Mouse (Mus musculus): Measurements from ENCODE around the gene Itgad. TPM values are rescaled to one million over a fixed set of nuclear protein-coding genes. Genes with fewer than 3 reads are reported as not detected.

The Itgad gene
- polyA plus RNA-seq (2015; fragmentation: Nextera tagmentation; extraction: Ambion mirVana), result not detected in 2 replicates

GRCm38 (mm10) chr7:128154076-128154475 is at the start of gene Itgad:
Gene Itgad, plus strand, starts transcription at chr7:128154376.
- Histone ChIP-seq H3K4me1 (replicated peaks; ENCODE audit: control insufficient read depth, insufficient read depth, low read length) (no peaks in the 10 kb centered on the region), H3K36me3 (ENCODE audit: control insufficient read depth, insufficient read depth) (no peaks in the 10 kb centered on the region), H3K9ac (replicated peaks; ENCODE audit: low read depth, low read length) (no peak within 1 kb of the TSS), H3K4me3 (replicated peaks; ENCODE audit: low read length) (no peak within 1 kb of the TSS), H3K27me3 (replicated peaks; ENCODE audit: control insufficient read depth, insufficient read depth, low read length) (no peaks in the 10 kb centered on the region), H3K27ac (ENCODE audit: low read length) (no peak within 1 kb of the TSS), H3K9me3 (ENCODE audit: control insufficient read depth, low read length) (no peaks in the 10 kb centered on the region), H3K4me2 (ENCODE audit: low read length) (no peak within 1 kb of the TSS)
- ATAC-seq, result no peak
- 91% methylated on average over 21 of the region's 21 CpGs for WGBS

GRCm38 (mm10) chr7:128105246-128105645 is 48.9 kb upstream of the Itgad start:
- no peak for ATAC-seq
- WGBS, result 54% methylated on average over 4 of the region's 4 CpGs
- no peak overlapping the region for H3K4me3 ChIP-seq (replicated peaks; ENCODE audit: low read length)
- H3K4me2 ChIP-seq (ENCODE audit: low read length), result no peak overlapping the region
- H3K27me3 ChIP-seq (replicated peaks; ENCODE audit: control insufficient read depth, insufficient read depth, low read length), result no peaks in the 10 kb centered on the region
- H3K4me1 ChIP-seq (replicated peaks; ENCODE audit: control insufficient read depth, insufficient read depth, low read length), result 0 out of 2 replicates have a peak, but pooled peaks cover 2% of the 10 kb centered on the region
- H3K36me3 ChIP-seq (ENCODE audit: control insufficient read depth, insufficient read depth), result no peaks in the 10 kb centered on the region
- no peak overlapping the region for H3K9ac ChIP-seq (replicated peaks; ENCODE audit: low read depth, low read length)
- H3K9me3 ChIP-seq (ENCODE audit: control insufficient read depth, low read length), result no peaks in the 10 kb centered on the region
- H3K27ac ChIP-seq (ENCODE audit: low read length), result no peak overlapping the region

DNA sequence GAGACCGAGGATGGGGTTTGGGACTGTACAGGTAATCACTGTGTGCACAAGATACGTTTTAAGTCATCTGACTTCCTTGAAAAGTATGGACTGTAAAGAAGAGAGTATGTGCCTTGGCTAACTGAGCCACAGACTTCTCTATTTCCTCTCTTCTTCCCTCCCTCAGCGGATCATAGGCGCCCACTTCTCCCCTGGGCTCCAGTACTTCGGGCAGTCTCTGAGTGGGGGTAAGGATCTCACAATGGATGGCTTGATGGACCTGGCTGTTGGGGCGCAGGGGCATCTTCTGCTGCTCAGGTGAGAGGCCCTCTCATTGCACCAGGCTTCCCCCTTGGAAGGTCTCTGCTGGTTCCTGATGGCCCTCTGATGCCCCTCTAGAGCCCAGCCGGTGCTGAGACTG is 46.7 kb upstream of the Itgad start:
- H3K27me3 ChIP-seq (replicated peaks; ENCODE audit: control insufficient read depth, insufficient read depth, low read length), result no peaks in the 10 kb centered on the region
- no peak overlapping the region for H3K4me3 ChIP-seq (replicated peaks; ENCODE audit: low read length)
- 0 out of 2 replicates have a peak, but pooled peaks cover 2% of the 10 kb centered on the region for H3K4me1 ChIP-seq (replicated peaks; ENCODE audit: control insufficient read depth, insufficient read depth, low read length)
- 94% methylated on average over 7 of the region's 7 CpGs for WGBS
- no peaks in the 10 kb centered on the region for H3K36me3 ChIP-seq (ENCODE audit: control insufficient read depth, insufficient read depth)
- no peaks in the 10 kb centered on the region for H3K9me3 ChIP-seq (ENCODE audit: control insufficient read depth, low read length)
- H3K4me2 ChIP-seq (ENCODE audit: low read length), result no peak overlapping the region
- H3K27ac ChIP-seq (ENCODE audit: low read length), result no peak overlapping the region
- ATAC-seq, result no peak
- no peak overlapping the region for H3K9ac ChIP-seq (replicated peaks; ENCODE audit: low read depth, low read length)

- H3K27ac ChIP-seq (ENCODE audit: low read length), result no peak overlapping the region
- H3K36me3 ChIP-seq (ENCODE audit: control insufficient read depth, insufficient read depth), result no peaks in the 10 kb centered on the region
- no peak for ATAC-seq
- H3K9ac ChIP-seq (replicated peaks; ENCODE audit: low read depth, low read length), result no peak overlapping the region
- 0 out of 2 replicates have a peak, but pooled peaks cover under 1% of the 10 kb centered on the region for H3K4me1 ChIP-seq (replicated peaks; ENCODE audit: control insufficient read depth, insufficient read depth, low read length)
- no peak overlapping the region for H3K4me3 ChIP-seq (replicated peaks; ENCODE audit: low read length)
- WGBS, result 77% methylated on average over 2 of the region's 2 CpGs
- no peaks in the 10 kb centered on the region for H3K27me3 ChIP-seq (replicated peaks; ENCODE audit: control insufficient read depth, insufficient read depth, low read length)
- no peak overlapping the region for H3K4me2 ChIP-seq (ENCODE audit: low read length)
- no peaks in the 10 kb centered on the region for H3K9me3 ChIP-seq (ENCODE audit: control insufficient read depth, low read length)
Observed at GRCm38 (mm10) chr7:128110314-128110713, 43.9 kb upstream of the Itgad start.

DNA sequence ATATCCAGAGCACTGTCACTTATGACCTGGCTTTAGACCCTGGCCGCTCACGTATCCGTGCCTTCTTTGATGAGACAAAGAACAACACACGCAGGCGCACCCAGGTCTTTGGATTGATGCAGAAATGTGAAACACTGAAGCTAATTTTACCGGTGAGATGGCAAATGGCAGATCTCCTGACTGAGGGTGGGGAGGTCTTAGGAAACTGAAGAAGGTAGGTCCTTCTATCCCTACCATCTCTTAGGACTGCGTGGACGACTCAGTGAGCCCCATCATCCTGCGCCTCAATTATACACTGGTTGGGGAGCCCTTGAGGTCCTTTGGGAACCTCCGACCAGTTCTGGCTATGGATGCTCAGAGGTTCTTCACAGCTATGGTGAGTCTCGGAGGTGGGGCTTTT is 42.0 kb upstream of the Itgad start:
- WGBS, result 89% methylated on average over 11 of the region's 11 CpGs
- no peaks in the 10 kb centered on the region for H3K9me3 ChIP-seq (ENCODE audit: control insufficient read depth, low read length)
- H3K4me3 ChIP-seq (replicated peaks; ENCODE audit: low read length), result no peak overlapping the region
- no peak overlapping the region for H3K9ac ChIP-seq (replicated peaks; ENCODE audit: low read depth, low read length)
- no peaks in the 10 kb centered on the region for H3K36me3 ChIP-seq (ENCODE audit: control insufficient read depth, insufficient read depth)
- no peaks in the 10 kb centered on the region for H3K27me3 ChIP-seq (replicated peaks; ENCODE audit: control insufficient read depth, insufficient read depth, low read length)
- no peaks in the 10 kb centered on the region for H3K4me1 ChIP-seq (replicated peaks; ENCODE audit: control insufficient read depth, insufficient read depth, low read length)
- no peak overlapping the region for H3K27ac ChIP-seq (ENCODE audit: low read length)
- no peak for ATAC-seq
- no peak overlapping the region for H3K4me2 ChIP-seq (ENCODE audit: low read length)

DNA sequence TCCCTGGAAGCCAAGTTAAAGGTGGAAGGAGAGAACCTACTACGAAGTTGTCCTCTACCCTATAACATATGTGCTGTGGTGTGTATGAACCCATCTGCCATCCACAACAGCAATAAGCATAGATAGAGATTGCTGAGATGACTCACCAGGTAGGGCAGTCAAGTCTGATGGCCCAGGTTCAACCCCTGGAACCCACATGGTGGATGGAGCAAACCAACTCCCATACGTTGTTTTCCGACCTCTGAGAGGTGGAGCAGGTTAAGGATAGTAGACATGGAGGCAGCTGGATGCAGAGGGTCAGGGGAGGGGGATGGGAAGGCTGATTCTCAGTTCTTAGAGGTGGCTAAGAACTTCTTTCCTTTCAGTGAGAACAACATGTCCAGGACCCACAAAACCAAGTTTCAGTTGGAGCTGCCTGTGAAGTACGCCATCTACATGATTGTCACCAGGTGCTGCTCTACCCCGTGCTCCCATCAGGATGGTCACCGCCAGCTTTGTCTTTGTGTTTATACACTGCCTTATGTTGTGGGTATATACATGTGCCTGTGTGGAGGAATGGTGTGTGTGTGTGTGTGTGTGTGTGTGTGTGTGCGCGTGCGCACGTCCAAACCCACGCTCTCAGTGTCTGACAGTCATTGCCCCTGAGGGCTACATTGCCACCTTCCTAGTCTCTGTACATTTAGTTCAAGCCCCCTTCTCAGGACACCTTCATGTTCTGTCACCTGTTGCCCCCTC is 39.6 kb upstream of the Itgad start:
- Histone ChIP-seq H3K4me2 (ENCODE audit: low read length) (no peak overlapping the region), H3K4me1 (replicated peaks; ENCODE audit: control insufficient read depth, insufficient read depth, low read length) (no peaks in the 10 kb centered on the region), H3K27ac (ENCODE audit: low read length) (no peak overlapping the region), H3K9me3 (ENCODE audit: control insufficient read depth, low read length) (no peaks in the 10 kb centered on the region), H3K9ac (replicated peaks; ENCODE audit: low read depth, low read length) (no peak overlapping the region), H3K4me3 (replicated peaks; ENCODE audit: low read length) (no peak overlapping the region), H3K27me3 (replicated peaks; ENCODE audit: control insufficient read depth, insufficient read depth, low read length) (no peaks in the 10 kb centered on the region), H3K36me3 (ENCODE audit: control insufficient read depth, insufficient read depth) (no peaks in the 10 kb centered on the region)
- ATAC-seq, result no peak
- WGBS, result 95% methylated on average over 11 of the region's 11 CpGs

GRCm38 (mm10) chr7:128115211-128115958 is 38.8 kb upstream of the Itgad start:
- Histone ChIP-seq H3K4me2 (ENCODE audit: low read length) (no peak overlapping the region), H3K4me1 (replicated peaks; ENCODE audit: control insufficient read depth, insufficient read depth, low read length) (no peaks in the 10 kb centered on the region), H3K36me3 (ENCODE audit: control insufficient read depth, insufficient read depth) (no peaks in the 10 kb centered on the region), H3K27me3 (replicated peaks; ENCODE audit: control insufficient read depth, insufficient read depth, low read length) (no peaks in the 10 kb centered on the region), H3K4me3 (replicated peaks; ENCODE audit: low read length) (no peak overlapping the region), H3K27ac (ENCODE audit: low read length) (no peak overlapping the region), H3K9ac (replicated peaks; ENCODE audit: low read depth, low read length) (no peak overlapping the region), H3K9me3 (ENCODE audit: control insufficient read depth, low read length) (no peaks in the 10 kb centered on the region)
- WGBS, result 80% methylated on average over 5 of the region's 5 CpGs
- no peak for ATAC-seq

- H3K27ac ChIP-seq (ENCODE audit: low read length), result no peak overlapping the region
- no peak overlapping the region for H3K4me2 ChIP-seq (ENCODE audit: low read length)
- 90% methylated on average over 5 of the region's 5 CpGs for WGBS
- H3K9ac ChIP-seq (replicated peaks; ENCODE audit: low read depth, low read length), result no peak overlapping the region
- ATAC-seq, result no peak
- H3K36me3 ChIP-seq (ENCODE audit: control insufficient read depth, insufficient read depth), result no peaks in the 10 kb centered on the region
- H3K4me3 ChIP-seq (replicated peaks; ENCODE audit: low read length), result no peak overlapping the region
- H3K9me3 ChIP-seq (ENCODE audit: control insufficient read depth, low read length), result no peaks in the 10 kb centered on the region
- no peaks in the 10 kb centered on the region for H3K27me3 ChIP-seq (replicated peaks; ENCODE audit: control insufficient read depth, insufficient read depth, low read length)
- no peaks in the 10 kb centered on the region for H3K4me1 ChIP-seq (replicated peaks; ENCODE audit: control insufficient read depth, insufficient read depth, low read length)
Observed at GRCm38 (mm10) chr7:128116396-128116795, 37.8 kb upstream of the Itgad start.

DNA sequence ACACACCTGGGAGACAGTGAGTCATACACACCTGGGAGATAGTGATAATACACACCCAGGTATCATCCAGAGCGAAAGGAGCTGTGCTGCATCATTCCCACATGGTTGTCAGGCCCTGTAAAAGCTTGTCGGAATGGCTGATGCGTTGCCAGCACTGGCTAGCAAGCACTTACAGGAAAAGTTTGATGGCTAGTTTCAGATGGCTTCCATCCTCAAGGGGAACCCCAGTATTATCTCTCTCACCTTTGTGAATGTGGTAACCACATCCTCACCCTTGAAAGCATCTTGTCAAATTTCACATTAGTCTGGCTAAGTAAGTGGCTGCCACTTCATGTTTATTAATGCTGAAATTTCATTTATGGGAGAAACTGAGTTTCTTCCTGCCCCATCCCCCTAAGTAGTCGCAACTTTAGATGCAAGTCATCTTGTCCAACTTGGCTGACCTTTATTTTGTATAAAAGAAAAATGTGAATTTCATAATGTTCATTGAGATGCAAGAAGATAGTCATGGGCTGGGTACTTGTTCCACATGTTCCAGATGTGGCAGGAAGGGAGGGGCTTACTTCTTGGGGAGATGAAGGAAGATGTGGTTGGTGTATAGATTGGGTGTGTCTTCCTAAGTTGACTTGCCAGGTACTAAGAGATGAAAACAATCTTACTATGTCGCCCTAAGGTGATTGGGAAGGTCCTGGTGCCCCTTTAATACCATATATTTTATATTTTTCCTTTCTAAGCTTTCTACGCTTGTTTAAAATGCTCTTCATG is 34.3 kb upstream of the Itgad start:
- Histone ChIP-seq H3K4me3 (replicated peaks; ENCODE audit: low read length) (no peak overlapping the region), H3K27ac (ENCODE audit: low read length) (no peak overlapping the region), H3K27me3 (replicated peaks; ENCODE audit: control insufficient read depth, insufficient read depth, low read length) (no peaks in the 10 kb centered on the region), H3K4me2 (ENCODE audit: low read length) (no peak overlapping the region), H3K9ac (replicated peaks; ENCODE audit: low read depth, low read length) (no peak overlapping the region), H3K36me3 (ENCODE audit: control insufficient read depth, insufficient read depth) (no peaks in the 10 kb centered on the region), H3K9me3 (ENCODE audit: control insufficient read depth, low read length) (no peaks in the 10 kb centered on the region), H3K4me1 (replicated peaks; ENCODE audit: control insufficient read depth, insufficient read depth, low read length) (no peaks in the 10 kb centered on the region)
- ATAC-seq, result no peak
- 80% methylated on average over 6 of the region's 6 CpGs for WGBS
